Mouse (Mus musculus) embryonic facial prominence, embryonic 13.5 days (tissue): ENCODE data around the gene Gm48552. TPM values are rescaled to one million over a fixed set of nuclear protein-coding genes. Genes with fewer than 3 reads are reported as not detected.
A peak's percentile ranks its signal among the peaks of the same experiment; 100 is the strongest.

Experiments
- ATAC-seq: fragments of 200-750 bp; cut with Nextera tagmentation; 2 replicates; pipeline ENCODE4 v1.8.0; 2017; ENCODE audit warnings: low read depth; ENCODE audit not compliant: insufficient number of reproducible peaks, insufficient read depth, low FRiP score, low TSS enrichment
- H3K27ac ChIP-seq: fragments of 300-500 bp; sonication (generic); 2 replicates; pipeline ENCODE4 v1.5.1; 2015; ENCODE audit warnings: moderate library complexity, mild to moderate bottlenecking, inconsistent platforms
- H3K27me3 ChIP-seq: fragments of 300-500 bp; sonication (generic); 2 replicates; pipeline ENCODE4 v1.6.1; 2015; ENCODE audit warnings: mild to moderate bottlenecking, inconsistent platforms
- H3K36me3 ChIP-seq: fragments of 300-500 bp; sonication (generic); 2 replicates; pipeline ENCODE4 v1.6.1; 2015; ENCODE audit warnings: mild to moderate bottlenecking, inconsistent platforms
- H3K4me1 ChIP-seq: fragments of 300-500 bp; sonication (generic); 2 replicates; pipeline ENCODE4 v1.6.1; 2015; ENCODE audit warnings: inconsistent platforms
- H3K4me2 ChIP-seq: fragments of 300-500 bp; sonication (generic); 2 replicates; pipeline ENCODE4 v1.6.1; 2015; ENCODE audit warnings: moderate library complexity, mild to moderate bottlenecking, inconsistent platforms
- H3K4me3 ChIP-seq: fragments of 300-500 bp; sonication (generic); 2 replicates; pipeline ENCODE4 v1.5.1; 2015; ENCODE audit warnings: mild to moderate bottlenecking, inconsistent platforms
- H3K9ac ChIP-seq: fragments of 300-500 bp; sonication (generic); 2 replicates; pipeline ENCODE4 v1.6.1; 2015; ENCODE audit warnings: mild to moderate bottlenecking, inconsistent platforms
- H3K9me3 ChIP-seq: fragments of 300-500 bp; sonication (generic); 2 replicates; pipeline ENCODE4 v1.6.1; 2016; ENCODE audit warnings: inconsistent platforms
- whole genome bisulfite sequencing: fragments of 180-500 bp; shearing (Covaris S2); methylation state at CpG from one replicate; pipeline ENCODE4 v1.1.7; 2015; ENCODE audit warnings: mixed read lengths; 5-methylcytosine and 5-hydroxymethylcytosine counted together
- polyA plus RNA-seq: library from polyadenylated mRNA; unstranded; fragments of >200 nt; fragmentation: Nextera tagmentation; extraction: Ambion mirVana; gene quantifications from 2 replicates; pipeline ENCODE4 v1.2.1, GENCODE M21; 2015

Gene Gm48552
- polyA plus RNA-seq, 1 experiment from 2014 or later, result 1.2 TPM

GRCm38 (mm10) chr10:81411471-81412400 is 22.9 kb downstream of the Gm48552 start:
- H3K27ac ChIP-seq, result peak overlapping the region; percentile 66
- H3K27me3 ChIP-seq, result peaks cover 18% of the 10 kb centered on the region
- H3K9me3 ChIP-seq, result no peaks in the 10 kb centered on the region
- no peak overlapping the region for H3K4me3 ChIP-seq
- peaks cover 52% of the 10 kb centered on the region for H3K36me3 ChIP-seq
- H3K4me2 ChIP-seq, result no peak overlapping the region; the same call in 1 of the 2 replicates
- peaks cover 98% of the 10 kb centered on the region for H3K4me1 ChIP-seq
- H3K9ac ChIP-seq, result peak overlapping the region; percentile 41; the same call in 1 of the 2 replicates
- ATAC-seq, result no peak
- WGBS, result 72% methylated on average over 18 of the region's 18 CpGs

GRCm38 (mm10) chr10:81412586-81413309 is 23.9 kb downstream of the Gm48552 start:
- Histone ChIP-seq H3K36me3 (peaks cover 44% of the 10 kb centered on the region), H3K9me3 (no peaks in the 10 kb centered on the region), H3K9ac (0 out of 2 replicates have a peak overlapping the region, but pooled peaks have one; percentile 17), H3K4me2 (no peak overlapping the region), H3K4me1 (peaks cover 98% of the 10 kb centered on the region), H3K27me3 (peaks cover 11% of the 10 kb centered on the region), H3K4me3 (no peak overlapping the region), H3K27ac (peak overlapping the region; percentile 66)
- 72% methylated on average over 16 of the region's 16 CpGs for WGBS
- ATAC-seq, result no peak

GRCm38 (mm10) chr10:81413310-81414261 is 24.8 kb downstream of the Gm48552 start:
- ATAC-seq, result no peak
- peak overlapping the region; percentile 14; the same call in 1 of the 2 replicates for H3K4me3 ChIP-seq
- H3K9ac ChIP-seq, result peak overlapping the region; percentile 44; the same call in 1 of the 2 replicates

GRCm38 (mm10) chr10:81414682-81415081 is 25.9 kb downstream of the Gm48552 start:
- Histone ChIP-seq H3K4me3 (no peak overlapping the region), H3K9me3 (no peaks in the 10 kb centered on the region), H3K4me2 (peak overlapping the region; percentile 40; the same call in 1 of the 2 replicates), H3K36me3 (peaks cover 43% of the 10 kb centered on the region), H3K4me1 (peaks cover 94% of the 10 kb centered on the region), H3K9ac (0 out of 2 replicates have a peak overlapping the region, but pooled peaks have one; percentile 21), H3K27me3 (no peaks in the 10 kb centered on the region), H3K27ac (peak overlapping the region; percentile 55; the same call in 1 of the 2 replicates)
- no peak for ATAC-seq

More at GRCm38 (mm10) chr10:81413310-81414261, 24.8 kb downstream of the Gm48552 start:
- Histone ChIP-seq H3K27me3 (peaks cover 2% of the 10 kb centered on the region; the same call in 1 of the 2 replicates), H3K27ac (peak overlapping the region; percentile 48; the same call in 1 of the 2 replicates), H3K36me3 (peaks cover 36% of the 10 kb centered on the region), H3K9me3 (no peaks in the 10 kb centered on the region), H3K4me1 (peaks cover 98% of the 10 kb centered on the region), H3K4me2 (peak overlapping the region; percentile 40)
- WGBS, result 26% methylated on average over 26 of the region's 26 CpGs

GRCm38 (mm10) chr10:81415146-81415545 is 26.3 kb downstream of the Gm48552 start:
- H3K36me3 ChIP-seq, result peaks cover 48% of the 10 kb centered on the region
- H3K27ac ChIP-seq, result peak overlapping the region; percentile 94; the same call in 1 of the 2 replicates
- 84% methylated on average over 5 of the region's 5 CpGs for WGBS

GRCm38 (mm10) chr10:81415549-81416310 is 26.9 kb downstream of the Gm48552 start:
- 0 out of 2 replicates have a peak overlapping the region, but pooled peaks have one; percentile 9 for H3K4me2 ChIP-seq
- no peak for ATAC-seq
- no peaks in the 10 kb centered on the region for H3K27me3 ChIP-seq
- peaks cover 86% of the 10 kb centered on the region for H3K4me1 ChIP-seq
- WGBS, result 54% methylated on average over 17 of the region's 17 CpGs
- peak overlapping the region; percentile 94 for H3K27ac ChIP-seq
- H3K36me3 ChIP-seq, result peaks cover 50% of the 10 kb centered on the region
- H3K9ac ChIP-seq, result peak overlapping the region; percentile 21; the same call in 1 of the 2 replicates
- no peak overlapping the region for H3K4me3 ChIP-seq
- no peaks in the 10 kb centered on the region for H3K9me3 ChIP-seq

More at GRCm38 (mm10) chr10:81415146-81415545, 26.3 kb downstream of the Gm48552 start:
- Histone ChIP-seq H3K9me3 (no peaks in the 10 kb centered on the region), H3K9ac (0 out of 2 replicates have a peak overlapping the region, but pooled peaks have one; percentile 21), H3K4me3 (no peak overlapping the region), H3K4me1 (peaks cover 90% of the 10 kb centered on the region), H3K27me3 (no peaks in the 10 kb centered on the region), H3K4me2 (no peak overlapping the region)
- no peak for ATAC-seq

- peak overlapping the region; percentile 69 for H3K9ac ChIP-seq
These were observed 27.9 kb downstream of the Gm48552 start for GRCm38 (mm10) chr10:81416581-81417226.

GRCm38 (mm10) chr10:81417227-81418215 is 28.7 kb downstream of the Gm48552 start:
- peak overlapping the region; percentile 69 for H3K9ac ChIP-seq
- ATAC-seq, result peak; percentile 3; the same call in 1 of the 2 replicates
- peak overlapping the region; percentile 35 for H3K4me3 ChIP-seq
- H3K36me3 ChIP-seq, result peaks cover 44% of the 10 kb centered on the region
- peak overlapping the region; percentile 62 for H3K4me2 ChIP-seq
- H3K9me3 ChIP-seq, result no peaks in the 10 kb centered on the region
- peak overlapping the region; percentile 94 for H3K27ac ChIP-seq
- H3K4me1 ChIP-seq, result peaks cover 68% of the 10 kb centered on the region
- WGBS, result 42% methylated on average over 12 of the region's 12 CpGs
- H3K27me3 ChIP-seq, result no peaks in the 10 kb centered on the region

More at GRCm38 (mm10) chr10:81416581-81417226, 27.9 kb downstream of the Gm48552 start:
- Histone ChIP-seq H3K9me3 (no peaks in the 10 kb centered on the region), H3K36me3 (peaks cover 50% of the 10 kb centered on the region), H3K27me3 (no peaks in the 10 kb centered on the region), H3K27ac (peak overlapping the region; percentile 94), H3K4me1 (peaks cover 76% of the 10 kb centered on the region), H3K4me3 (peak overlapping the region; percentile 35), H3K4me2 (peak overlapping the region; percentile 62)
- 1% methylated on average over 22 of the region's 26 CpGs for WGBS
- peak; percentile 73 for ATAC-seq
